Mouse (Mus musculus): ENCODE measurements at regions not wholly inside any gene's neighbourhood (a gene's known extent, or its start where the extent isn't known, plus 50 kb on each side); places are given as distances from the start of the nearest gene placed in this dataset.
"Not testable (repeated sequence)": the region's sequence is repeated elsewhere in the genome, so short reads cannot be mapped to it uniquely, and the experiment has no call there.

GRCm38 (mm10) chr9:86095460-86095859 lies 253.3 kb downstream of the Tpbg start:
- DNase-seq: no peak

- DNase-seq: no peak
Observed at GRCm38 (mm10) chr9:86096246-86096645, 254.1 kb downstream of the Tpbg start.

GRCm38 (mm10) chr9:86099325-86099724 lies 257.1 kb downstream of the Tpbg start:
- no peak for DNase-seq

GRCm38 (mm10) chr9:86101360-86102086 lies 259.3 kb downstream of the Tpbg start:
- no peak for DNase-seq

- no peak for DNase-seq
Observed at GRCm38 (mm10) chr9:86103607-86104006, 261.4 kb downstream of the Tpbg start.

- no peak for DNase-seq
Observed at GRCm38 (mm10) chr9:86104664-86105063, 262.5 kb downstream of the Tpbg start.

- no peak for DNase-seq
Observed at GRCm38 (mm10) chr9:86105851-86106250, 263.7 kb downstream of the Tpbg start.

GRCm38 (mm10) chr9:86109906-86110305 lies 267.7 kb downstream of the Tpbg start:
- no peak for DNase-seq

GRCm38 (mm10) chr9:86119370-86119769 lies 277.2 kb downstream of the Tpbg start:
- no peak for DNase-seq

GRCm38 (mm10) chr9:86135617-86136016 lies 293.4 kb downstream of the Tpbg start:
- not testable (repeated sequence) for DNase-seq

GRCm38 (mm10) chr9:86145903-86146302 lies 303.7 kb downstream of the Tpbg start:
- no peak for DNase-seq

- no peak for DNase-seq
Observed at GRCm38 (mm10) chr9:86160316-86160715, 304.4 kb downstream of the Ube2cbp start.

GRCm38 (mm10) chr9:86166362-86167067 lies 298.2 kb downstream of the Ube2cbp start:
- no peak for DNase-seq

- no peak for DNase-seq
Observed at GRCm38 (mm10) chr9:86170756-86171155, 294.0 kb downstream of the Ube2cbp start.

GRCm38 (mm10) chr9:86186751-86187747 lies 277.7 kb downstream of the Ube2cbp start:
- no peak for DNase-seq

GRCm38 (mm10) chr9:86188873-86189272 lies 275.9 kb downstream of the Ube2cbp start:
- DNase-seq: no peak

- no peak for DNase-seq
Observed at GRCm38 (mm10) chr9:86205041-86205440, 259.7 kb downstream of the Ube2cbp start.

- no peak for DNase-seq
Observed at GRCm38 (mm10) chr9:86208334-86208925, 256.3 kb downstream of the Ube2cbp start.

GRCm38 (mm10) chr9:86211267-86211666 lies 253.5 kb downstream of the Ube2cbp start:
- DNase-seq: no peak

GRCm38 (mm10) chr9:86219669-86220068 lies 245.1 kb downstream of the Ube2cbp start:
- no peak for DNase-seq

- DNase-seq: no peak
Observed at GRCm38 (mm10) chr9:86224530-86224929, 240.2 kb downstream of the Ube2cbp start.

- no peak for DNase-seq
Observed at GRCm38 (mm10) chr9:86230673-86231350, 233.9 kb downstream of the Ube2cbp start.

Data from adrenal gland, adult 8-10 months (tissue).